Mouse (Mus musculus) midbrain, embryonic 10.5 days (tissue): Measurements from ENCODE around the gene Pdcd2. TPM values are rescaled to one million over a fixed set of nuclear protein-coding genes. Genes with fewer than 3 reads are reported as not detected.
"Not testable (repeated sequence)": the region's sequence is repeated elsewhere in the genome, so short reads cannot be mapped to it uniquely, and the experiment has no call there.

Experiments
- DNase-seq: peaks from one replicate; pipeline ENCODE4 v3.0.0-alpha.2; 2017; ENCODE audit warnings: low spot score
- H3K27ac ChIP-seq: fragments of 300-500 bp; sonication (generic); replicated peaks from 2 replicates; pipeline ENCODE4 v1.5.1; 2016; ENCODE audit warnings: mild to moderate bottlenecking
- H3K27me3 ChIP-seq: fragments of 300-500 bp; sonication (generic); 2 replicates; pipeline ENCODE4 v1.6.1; 2016; ENCODE audit warnings: low read depth, mild to moderate bottlenecking; ENCODE audit not compliant: poor library complexity, severe bottlenecking
- H3K36me3 ChIP-seq: fragments of 300-500 bp; sonication (generic); 2 replicates; pipeline ENCODE4 v1.6.1; 2016; ENCODE audit warnings: mild to moderate bottlenecking, moderate library complexity
- H3K4me1 ChIP-seq: fragments of 300-500 bp; sonication (generic); 2 replicates; pipeline ENCODE4 v1.6.1; 2016
- H3K4me3 ChIP-seq: fragments of 300-500 bp; sonication (generic); 2 replicates; pipeline ENCODE4 v1.5.1; 2016; ENCODE audit warnings: mild to moderate bottlenecking, moderate library complexity
- H3K9me3 ChIP-seq: fragments of 300-500 bp; sonication (generic); replicated peaks from 2 replicates; pipeline ENCODE4 v1.6.1; 2016; ENCODE audit warnings: mild to moderate bottlenecking
- WGBS: fragments of 180-500 bp; shearing (Covaris S2); methylation state at CpG from one replicate; pipeline ENCODE4 v1.1.7; 2016; 5-methylcytosine and 5-hydroxymethylcytosine counted together
- polyA plus RNA-seq: library from polyadenylated mRNA; unstranded; fragments of >200 nt; fragmentation: Nextera tagmentation; extraction: Ambion mirVana; gene quantifications from 2 replicates; pipeline ENCODE4 v1.2.1, GENCODE M21; 2016

Gene Pdcd2
- polyA plus RNA-seq: 47.1 and 52.9 TPM in 2 replicates

DNA sequence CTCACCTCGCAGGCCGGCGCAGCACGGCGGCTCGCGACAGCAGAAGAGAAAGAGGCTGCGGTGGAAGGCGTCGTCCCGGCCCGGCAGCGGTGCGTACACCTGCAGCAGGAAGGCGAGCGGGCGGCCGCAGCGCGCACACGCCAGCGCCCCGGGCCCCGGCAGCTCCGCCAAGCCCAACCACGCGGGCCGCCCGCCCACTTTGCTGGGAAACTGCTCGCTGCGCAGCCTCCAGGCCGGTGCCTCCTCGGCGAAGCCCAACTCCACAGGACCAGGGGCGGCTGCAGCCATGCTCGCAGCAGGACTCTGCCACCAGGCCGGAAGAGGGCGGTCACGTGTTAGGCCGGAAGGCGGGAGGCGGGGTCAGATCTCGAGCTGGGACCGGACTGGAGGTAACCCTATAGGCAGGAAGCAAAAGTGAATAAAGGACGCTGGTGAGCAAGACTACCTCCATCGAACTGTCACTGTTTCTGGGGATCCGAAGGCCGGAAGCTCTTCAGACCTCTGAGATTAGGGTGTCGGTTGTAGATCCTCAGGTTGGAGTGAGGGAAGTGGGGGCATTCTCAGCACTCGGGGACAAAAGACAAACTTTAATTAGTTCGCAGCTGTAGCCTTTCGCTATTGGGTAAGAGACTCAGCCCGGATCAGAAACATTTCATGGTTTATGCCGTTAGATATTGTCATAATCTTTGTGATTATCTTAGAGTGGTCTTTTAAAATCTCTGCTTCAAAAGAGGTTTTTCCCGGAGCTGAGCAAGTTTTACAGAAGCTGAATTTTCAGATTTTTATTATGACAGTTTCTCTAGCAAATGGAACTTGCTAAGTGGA, at the start of gene Pdcd2:
Gene Pdcd2, minus strand, starts transcription at position 316 of the 825 bp plus-strand sequence.
- peak; percentile 98 for DNase-seq
- Histone ChIP-seq H3K4me1 (peaks cover 30% of the 10 kb centered on the region), H3K9me3 (no peaks in the 10 kb centered on the region), H3K36me3 (peaks cover 36% of the 10 kb centered on the region), H3K4me3 (peak within 1 kb of the TSS; percentile 96), H3K27me3 (no peaks in the 10 kb centered on the region), H3K27ac (peak within 1 kb of the TSS; percentile 89)
- 2% methylated on average over 55 of the region's 55 CpGs for whole genome bisulfite sequencing

DNA sequence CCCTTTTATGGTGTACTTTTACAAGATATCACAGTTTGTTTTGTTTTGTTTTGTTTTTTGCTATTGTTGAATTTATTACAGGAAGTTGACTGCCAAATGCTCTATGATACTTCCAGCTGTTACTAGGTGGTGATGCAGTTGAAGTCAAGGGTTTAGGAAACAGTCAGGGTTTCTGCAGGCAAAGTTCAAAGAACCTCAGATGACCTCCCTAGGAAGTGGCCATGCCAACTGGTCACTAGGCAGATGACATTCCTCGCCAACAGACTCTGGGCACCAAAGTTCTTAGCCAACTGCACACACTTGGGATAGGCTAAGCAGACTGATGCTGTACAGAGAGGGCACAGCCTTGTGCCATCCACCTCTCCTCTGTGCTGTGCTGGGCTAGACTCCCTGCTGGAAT, 48.0 kb upstream of the Pdcd2 start:
- Histone ChIP-seq H3K9me3 (no peaks in the 10 kb centered on the region), H3K27me3 (peaks cover 35% of the 10 kb centered on the region), H3K36me3 (no peaks in the 10 kb centered on the region), H3K4me3 (no peak overlapping the region), H3K27ac (no peak overlapping the region), H3K4me1 (peaks cover 3% of the 10 kb centered on the region; the same call in 1 of the 2 replicates)
- 71% methylated on average over 1 of the region's 1 CpGs for WGBS
- DNase-seq: no peak

DNA sequence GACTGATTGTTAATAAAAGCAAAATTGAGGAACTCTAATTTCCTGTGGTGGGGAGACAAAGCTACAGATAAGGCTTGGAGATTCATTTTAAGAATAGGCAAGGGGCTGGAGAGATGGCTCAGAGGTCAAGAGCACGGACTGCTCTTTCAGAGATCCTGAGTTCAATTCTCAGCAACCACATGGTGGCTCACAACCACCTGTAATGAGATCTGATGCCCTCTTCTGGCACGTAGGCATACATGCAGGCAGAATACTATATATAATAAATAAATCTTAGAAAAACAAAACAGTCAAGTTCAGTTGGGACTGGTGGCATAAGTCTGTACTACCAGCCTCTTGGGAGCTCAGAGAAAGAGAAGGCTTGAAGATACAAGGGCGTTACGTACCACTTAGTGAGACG, 39.8 kb upstream of the Pdcd2 start:
- peaks cover 10% of the 10 kb centered on the region for H3K4me1 ChIP-seq
- H3K36me3 ChIP-seq: no peaks in the 10 kb centered on the region
- no peak overlapping the region for H3K27ac ChIP-seq
- H3K9me3 ChIP-seq: no peaks in the 10 kb centered on the region
- 74% methylated on average over 5 of the region's 5 CpGs for WGBS
- DNase-seq: no peak
- H3K27me3 ChIP-seq: peaks cover 13% of the 10 kb centered on the region; the same call in 1 of the 2 replicates
- H3K4me3 ChIP-seq: no peak overlapping the region

DNA sequence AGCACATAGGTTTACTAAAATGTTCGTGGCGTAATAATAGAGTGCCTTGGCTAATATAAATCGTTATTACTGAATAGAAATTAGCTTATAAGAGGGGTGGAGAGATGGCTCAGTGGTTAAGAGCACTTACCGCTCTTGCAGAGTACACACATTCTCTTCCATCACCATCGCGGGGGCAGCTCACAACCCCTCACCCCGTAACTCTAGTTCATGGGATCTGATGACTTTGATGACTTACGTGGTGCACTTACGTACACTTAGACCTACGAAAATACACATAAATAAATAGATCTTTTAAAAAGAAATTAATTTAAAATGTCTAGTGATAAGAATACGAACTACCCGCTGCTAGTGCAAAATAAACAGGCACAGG, 37.8 kb upstream of the Pdcd2 start:
- peak overlapping the region; percentile 76 for H3K4me3 ChIP-seq
- no peaks in the 10 kb centered on the region for H3K36me3 ChIP-seq
- H3K27ac ChIP-seq: peak overlapping the region; percentile 91
- 55% methylated on average over 12 of the region's 12 CpGs for WGBS
- H3K27me3 ChIP-seq: peaks cover 13% of the 10 kb centered on the region; the same call in 1 of the 2 replicates
- H3K4me1 ChIP-seq: peaks cover 10% of the 10 kb centered on the region
- DNase-seq: no peak
- no peaks in the 10 kb centered on the region for H3K9me3 ChIP-seq

DNA sequence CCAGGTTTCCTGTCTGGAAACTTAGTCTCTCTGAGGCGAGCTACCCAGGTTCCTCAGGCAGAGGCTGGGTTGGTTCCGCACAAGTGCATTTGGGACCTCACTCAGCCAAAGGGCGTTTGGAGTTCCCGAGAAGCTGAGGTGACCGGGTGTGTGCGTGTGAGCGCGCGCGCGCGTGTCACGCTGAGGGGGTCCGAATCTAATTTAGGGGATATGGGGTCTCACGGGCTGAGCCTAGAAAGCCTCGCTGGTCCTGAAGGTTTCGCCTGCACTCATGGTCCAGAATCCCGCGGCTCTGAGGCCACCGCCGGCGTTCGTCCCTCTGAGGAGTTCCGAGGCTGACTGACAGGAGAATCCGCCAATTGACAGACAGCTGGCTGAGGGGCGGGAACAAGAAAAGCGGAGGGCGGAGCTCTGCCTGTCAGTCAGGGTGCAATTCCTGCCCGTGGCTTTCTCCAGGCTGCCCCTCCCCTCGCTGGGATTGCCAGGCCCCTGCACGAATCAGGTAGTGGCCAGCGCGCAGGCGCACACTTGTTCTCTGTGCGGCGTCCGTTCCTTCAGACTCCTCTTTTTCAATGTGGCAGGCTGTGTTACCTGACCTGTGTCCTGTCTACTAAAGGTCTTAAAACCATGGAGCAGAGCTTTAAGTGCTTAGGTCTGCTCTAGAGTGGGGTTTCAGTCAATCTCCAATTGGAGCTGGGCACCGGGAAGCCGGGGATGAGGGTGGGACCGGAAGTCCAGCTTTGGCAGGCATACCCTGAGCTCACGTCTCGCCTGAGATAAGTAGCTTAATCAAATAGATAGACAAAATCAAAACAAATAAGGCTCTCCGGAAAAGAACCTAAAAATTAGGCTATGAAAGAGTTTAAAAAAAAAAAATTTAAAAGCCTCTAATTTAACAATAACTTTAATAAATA, 37.2 kb upstream of the Pdcd2 start, which contains the start of gene Prdm9:
Gene Prdm9, minus strand, starts transcription at position 341 of the 914 bp plus-strand sequence.
- no peaks in the 10 kb centered on the region for H3K36me3 ChIP-seq
- peak; percentile 99 for DNase-seq
- peaks cover 13% of the 10 kb centered on the region; the same call in 1 of the 2 replicates for H3K27me3 ChIP-seq
- WGBS: under 1% methylated on average over 43 of the region's 43 CpGs
- H3K4me1 ChIP-seq: peaks cover 10% of the 10 kb centered on the region
- H3K4me3 ChIP-seq: peak within 1 kb of the TSS; percentile 76
- H3K9me3 ChIP-seq: no peaks in the 10 kb centered on the region
- H3K27ac ChIP-seq: peak within 1 kb of the TSS; percentile 91

DNA sequence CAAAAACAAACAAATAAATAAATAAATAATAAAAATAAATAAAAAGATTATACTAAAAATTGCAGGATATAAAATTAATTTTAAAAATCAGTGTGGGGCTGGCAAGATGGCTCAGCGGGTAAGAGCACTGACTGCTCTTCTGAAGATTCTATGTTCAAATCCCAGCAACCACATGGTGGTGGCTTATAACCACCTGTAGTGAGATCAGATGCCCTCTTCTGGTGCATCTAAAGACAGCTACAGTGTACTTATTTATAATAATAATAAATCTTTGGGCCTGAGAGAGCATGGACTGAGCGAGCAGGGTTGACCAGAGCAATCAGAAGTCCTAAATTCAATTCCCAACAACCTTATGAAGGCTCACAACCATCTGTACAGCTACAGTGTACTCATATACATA, 32.8 kb upstream of the Pdcd2 start:
- H3K36me3 ChIP-seq: no peaks in the 10 kb centered on the region
- H3K27ac ChIP-seq: no peak overlapping the region
- H3K9me3 ChIP-seq: no peaks in the 10 kb centered on the region
- peaks cover 13% of the 10 kb centered on the region; the same call in 1 of the 2 replicates for H3K27me3 ChIP-seq
- H3K4me3 ChIP-seq: no peak overlapping the region
- 88% methylated on average over 2 of the region's 2 CpGs for WGBS
- no peak for DNase-seq
- peaks cover 9% of the 10 kb centered on the region for H3K4me1 ChIP-seq

DNA sequence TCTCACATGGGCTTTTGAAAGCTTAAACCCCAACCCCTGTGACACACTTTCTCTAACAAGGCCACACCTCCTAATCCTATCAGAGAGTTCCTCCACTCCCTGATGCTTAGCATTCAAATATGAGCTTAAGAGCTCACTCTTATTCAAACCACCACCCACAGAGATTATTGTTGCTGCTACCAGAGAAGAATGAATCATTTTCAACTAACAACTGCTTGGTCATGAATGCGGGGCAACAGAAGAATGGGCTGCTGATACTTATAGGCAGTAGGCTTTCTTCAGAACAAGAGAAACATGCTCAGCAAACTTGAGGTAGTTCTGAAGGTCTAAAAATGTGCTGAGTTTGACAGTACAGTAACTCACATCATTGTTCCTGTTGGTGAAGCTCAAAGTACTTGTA, 22.6 kb upstream of the Pdcd2 start:
- Histone ChIP-seq H3K4me3 (no peak overlapping the region), H3K4me1 (peaks cover 4% of the 10 kb centered on the region; the same call in 1 of the 2 replicates), H3K27me3 (no peaks in the 10 kb centered on the region), H3K27ac (no peak overlapping the region), H3K9me3 (no peaks in the 10 kb centered on the region; the same call in 1 of the 2 replicates), H3K36me3 (peaks cover 4% of the 10 kb centered on the region)
- no peak for DNase-seq
- WGBS: 46% methylated on average over 1 of the region's 1 CpGs

DNA sequence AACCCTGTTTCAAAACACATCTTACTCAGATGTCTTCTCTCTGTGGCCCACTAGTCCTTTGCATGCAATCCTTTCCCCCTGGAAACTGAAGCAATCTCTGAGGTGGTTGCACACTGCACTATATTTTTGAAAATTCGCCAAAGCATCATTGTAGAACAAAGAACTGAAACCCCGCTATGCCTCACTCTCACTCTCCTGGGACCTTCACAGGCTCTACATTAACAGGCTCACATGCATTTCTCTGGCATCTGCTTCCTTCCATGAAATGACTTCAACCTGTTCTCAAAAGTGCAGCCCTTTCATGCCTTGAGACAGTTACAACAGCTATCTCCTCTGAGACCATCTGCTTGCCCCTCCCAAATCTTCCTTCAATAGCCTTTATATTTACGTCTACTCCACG, 19.3 kb upstream of the Pdcd2 start:
- peaks cover 4% of the 10 kb centered on the region; the same call in 1 of the 2 replicates for H3K4me1 ChIP-seq
- no peaks in the 10 kb centered on the region for H3K27me3 ChIP-seq
- peaks cover 10% of the 10 kb centered on the region; the same call in 1 of the 2 replicates for H3K9me3 ChIP-seq
- H3K4me3 ChIP-seq: no peak overlapping the region
- H3K27ac ChIP-seq: no peak overlapping the region
- DNase-seq: no peak
- peaks cover 5% of the 10 kb centered on the region for H3K36me3 ChIP-seq
- 84% methylated on average over 4 of the region's 4 CpGs for WGBS

DNA sequence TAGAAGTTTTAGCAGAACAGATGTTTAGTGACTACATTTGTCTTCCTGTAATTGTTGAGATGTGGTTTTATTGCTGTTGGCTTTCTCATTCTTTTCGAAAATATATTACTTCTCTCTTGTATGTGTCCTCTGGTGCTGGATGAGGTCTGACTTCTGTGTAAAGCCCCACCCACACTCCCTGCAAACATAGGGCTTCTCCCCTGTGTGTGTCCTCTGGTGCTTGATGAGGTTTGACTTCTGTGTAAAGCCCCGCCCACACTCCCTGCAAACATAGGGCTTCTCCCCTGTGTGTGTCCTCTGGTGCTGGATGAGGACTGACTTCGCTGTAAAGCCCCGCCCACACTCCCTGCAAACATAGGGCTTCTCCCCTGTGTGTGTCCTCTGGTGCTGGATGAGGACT, 16.8 kb upstream of the Pdcd2 start:
- not testable (repeated sequence) for H3K4me1 ChIP-seq, DNase-seq, H3K9me3 ChIP-seq, H3K36me3 ChIP-seq, H3K27me3 ChIP-seq, H3K4me3 ChIP-seq, H3K27ac ChIP-seq
- 62% methylated on average over 4 of the region's 4 CpGs for WGBS

DNA sequence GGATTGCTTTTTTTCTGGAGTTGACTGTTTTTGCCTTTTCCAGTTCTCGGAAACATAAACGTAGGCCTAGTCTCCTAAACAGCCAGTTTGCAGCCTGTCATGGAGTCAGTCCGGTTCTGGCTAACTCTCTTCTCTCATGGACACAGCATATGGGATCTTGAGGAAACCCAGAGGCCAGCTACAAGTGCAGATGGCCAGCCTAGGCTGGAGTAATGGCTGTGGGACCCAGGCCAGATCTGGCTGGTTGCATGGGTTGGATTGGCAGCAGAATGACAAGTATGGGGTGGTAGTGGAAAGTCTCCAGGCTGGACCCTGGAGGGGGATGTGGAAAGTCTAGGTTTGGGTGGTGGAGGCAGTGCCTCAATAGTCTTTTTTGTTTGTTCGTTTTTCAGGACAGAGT, 13.2 kb upstream of the Pdcd2 start:
- Histone ChIP-seq H3K9me3 (peaks cover 10% of the 10 kb centered on the region; the same call in 1 of the 2 replicates), H3K4me3 (no peak overlapping the region), H3K27me3 (peaks cover 28% of the 10 kb centered on the region), H3K36me3 (peaks cover 5% of the 10 kb centered on the region), H3K27ac (no peak overlapping the region), H3K4me1 (peaks cover 10% of the 10 kb centered on the region)
- no peak for DNase-seq
- WGBS: 78% methylated on average over 4 of the region's 4 CpGs

DNA sequence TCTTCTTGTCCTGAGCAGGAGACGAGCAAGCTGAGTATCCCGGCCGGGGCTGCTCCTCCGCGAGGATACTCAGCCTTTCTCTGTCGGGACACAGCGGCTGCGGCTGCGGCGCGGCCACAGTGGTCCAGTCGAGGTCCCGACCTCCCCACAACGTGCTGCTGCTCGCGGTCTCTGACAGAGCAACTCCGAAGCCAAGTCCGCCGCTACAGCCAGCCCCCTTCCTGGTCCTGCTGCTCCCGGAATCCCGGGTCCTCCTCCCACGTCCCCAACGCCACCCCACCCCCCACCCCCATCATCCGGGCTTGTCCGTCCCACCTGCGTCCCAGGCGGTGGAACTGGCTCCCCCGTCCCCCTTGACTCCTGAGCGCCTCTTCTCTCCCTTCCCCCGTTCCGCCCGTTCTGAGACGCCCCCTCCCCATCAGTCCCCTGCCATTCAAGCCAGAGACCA, 9.4 kb upstream of the Pdcd2 start:
- peaks cover 10% of the 10 kb centered on the region for H3K4me1 ChIP-seq
- no peaks in the 10 kb centered on the region for H3K36me3 ChIP-seq
- WGBS: under 1% methylated on average over 33 of the region's 33 CpGs
- no peaks in the 10 kb centered on the region; the same call in 1 of the 2 replicates for H3K9me3 ChIP-seq
- H3K27ac ChIP-seq: peak overlapping the region; percentile 74
- DNase-seq: peak; percentile 70
- H3K4me3 ChIP-seq: peak overlapping the region; percentile 68
- H3K27me3 ChIP-seq: peaks cover 37% of the 10 kb centered on the region

DNA sequence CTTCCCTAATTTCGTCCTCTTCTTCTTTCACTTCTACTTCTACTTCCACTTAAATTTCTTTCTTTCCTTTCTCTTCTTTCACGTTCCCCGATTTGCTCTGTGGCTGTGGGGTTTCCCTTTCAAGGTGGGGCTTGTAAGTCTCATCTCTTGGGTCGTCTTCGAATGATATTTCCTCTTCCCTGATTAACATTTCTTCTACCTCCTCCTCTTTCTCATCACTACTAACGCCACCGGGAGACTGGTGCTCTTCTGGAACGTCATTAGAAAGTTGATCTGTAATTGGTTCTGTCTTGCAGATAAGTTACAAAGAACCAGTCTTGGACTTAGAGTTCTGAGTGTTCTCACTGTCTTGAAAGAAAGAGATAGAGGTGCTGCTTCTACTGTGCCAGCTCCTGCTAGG, 8.8 kb upstream of the Pdcd2 start:
- H3K27me3 ChIP-seq: peaks cover 37% of the 10 kb centered on the region
- DNase-seq: no peak
- no peak overlapping the region for H3K27ac ChIP-seq
- peaks cover 10% of the 10 kb centered on the region for H3K4me1 ChIP-seq
- WGBS: 25% methylated on average over 8 of the region's 8 CpGs
- H3K4me3 ChIP-seq: peak overlapping the region; percentile 68
- no peaks in the 10 kb centered on the region for H3K36me3 ChIP-seq
- no peaks in the 10 kb centered on the region; the same call in 1 of the 2 replicates for H3K9me3 ChIP-seq
